Mouse (Mus musculus): Measurements from ENCODE around the gene Lgals3bp.

DNA sequence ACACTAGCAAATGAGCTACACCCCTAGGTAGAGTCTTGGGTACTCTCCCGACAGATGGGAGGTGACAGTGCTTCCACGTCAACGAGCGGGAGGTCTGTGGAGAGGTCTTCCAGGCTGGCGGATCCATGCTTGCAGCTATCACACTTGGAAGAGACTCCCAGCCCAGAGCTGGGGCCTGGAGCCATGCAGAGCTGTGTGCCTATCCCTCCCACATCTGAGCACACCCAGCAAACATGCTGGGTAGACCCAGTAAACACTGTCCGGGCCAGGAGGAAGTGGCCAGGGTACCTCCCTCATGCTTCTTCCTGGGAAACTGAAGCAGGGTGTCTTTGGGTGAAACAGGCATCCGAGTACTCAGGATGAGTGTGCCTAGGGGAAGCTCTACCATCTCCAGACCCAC, 41.4 kb downstream of the Lgals3bp start:
- TF ChIP-seq CTCF (IDR thresholded peaks at IDR 0.05; ENCODE audit: borderline replicate concordance, extremely low read depth, insufficient read depth, insufficient read length), result no peak
- TF ChIP-seq POLR2A (IDR thresholded peaks at IDR 0.05; ENCODE audit: borderline replicate concordance, extremely low read depth, insufficient read depth, insufficient read length, poor library complexity, severe bottlenecking), result no peak

All from brain, embryonic 14.5 days (tissue).